Mouse (Mus musculus) heart, adult 2 months (tissue): ENCODE data around the gene Sema5a.

Experiments used
- CTCF ChIP-seq: fragments of 200-600 bp; IDR thresholded peaks from 2 replicates; pipeline ENCODE4 v1.8.1; 2022; ENCODE audit warnings: antibody characterized with exemption, mild to moderate bottlenecking, moderate library complexity
- EP300 ChIP-seq: fragments of 200-500 bp; IDR thresholded peaks from 2 replicates; pipeline ENCODE4 v1.6.1; 2011; ENCODE audit warnings: low read depth, low read length, control low read depth; ENCODE audit not compliant: insufficient read depth
- POLR2A ChIP-seq: fragments of 200-500 bp; IDR thresholded peaks from 2 replicates; pipeline ENCODE4 v1.6.1; 2011; ENCODE audit warnings: mild to moderate bottlenecking, low read depth, low read length, control low read depth; ENCODE audit not compliant: insufficient read depth

DNA sequence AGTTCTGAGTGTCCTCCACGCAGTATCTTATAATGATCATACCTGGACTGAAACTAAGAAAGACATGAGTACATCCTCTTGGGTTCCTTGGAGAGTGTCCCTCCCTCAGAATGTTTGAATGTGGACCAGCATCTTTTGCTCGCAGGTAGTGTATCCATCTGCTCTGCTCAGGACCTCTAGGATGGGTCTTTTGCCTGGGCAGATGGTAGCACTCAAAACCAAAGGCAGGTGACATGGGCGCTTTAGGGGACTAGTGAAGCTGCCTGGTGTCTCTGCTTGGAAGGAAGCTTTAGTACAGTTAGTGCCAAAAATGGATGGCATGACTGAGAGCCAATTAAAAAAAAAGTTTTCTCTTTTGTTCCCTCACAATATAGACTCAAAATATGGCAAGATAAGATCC, 93.2 kb downstream of the Sema5a start:
- TF ChIP-seq CTCF, result no peak
- TF ChIP-seq POLR2A, result no peak
- TF ChIP-seq EP300, result no peak
